Mouse (Mus musculus): ENCODE data around the gene Mtmr2. TPM values are rescaled to one million over a fixed set of nuclear protein-coding genes. Genes with fewer than 3 reads are reported as not detected.

Mtmr2 gene
- 19.7 and 25.7 TPM in 2 replicates for total RNA-seq (2012; rRNA removed)
- 42.6 and 51.0 TPM in 2 replicates for total RNA-seq (2014; rRNA removed)
- polyA plus RNA-seq (2012; ENCODE audit: insufficient read length, low read depth) = 34.7 and 35.0 TPM in 2 replicates

DNA sequence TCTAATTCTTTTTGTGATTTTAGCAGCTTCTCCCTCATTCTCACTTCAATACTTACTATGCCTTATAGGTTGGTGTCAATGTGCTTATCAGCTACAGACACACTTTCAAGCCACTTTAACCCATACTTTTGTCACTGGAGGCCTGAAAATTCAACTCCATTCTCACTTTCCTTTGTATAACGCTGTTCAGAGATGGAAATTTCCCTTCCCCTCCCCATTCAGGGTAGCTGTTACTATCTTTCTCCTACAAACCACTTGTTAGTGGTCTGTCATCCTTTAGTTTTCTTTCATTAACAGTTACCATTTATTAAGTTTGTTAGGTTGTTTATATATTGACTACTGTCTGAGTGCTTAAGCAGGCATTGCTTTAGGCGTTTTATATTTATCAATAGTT lies at the start of gene Mtmr2:
Gene Mtmr2, plus strand, starts transcription at position 7 of the 394 bp plus-strand sequence.
- H3K79me2 ChIP-seq (replicated peaks; ENCODE audit: control insufficient read depth, extremely low read depth, insufficient read depth, poor library complexity, severe bottlenecking) = peaks cover 24% of the 10 kb centered on the region
- peak; percentile 10 for DNase-seq (ENCODE audit: extremely low read depth)
- no peak for TF ChIP-seq CHD2 (IDR thresholded peaks at IDR 0.05; ENCODE audit: low read length)
- no peak for TF ChIP-seq EP300 (IDR thresholded peaks at IDR 0.05; ENCODE audit: low read length)
- in situ Hi-C loops (cut with MboI; ENCODE audit: low pct_ligation_motif_present, low pct_unique_long_range_greater_than_20kb, low sequenced_read_pairs) (no loop called here), dilution Hi-C loops (cut with MboI; ENCODE audit: extremely low pct_ligation_motif_present, extremely low pct_unique_long_range_greater_than_20kb, low sequenced_read_pairs) (no loop called here)
- peaks cover 2 to 11% of the 10 kb centered on the region in 2 experiments; a peak in 3 of 4 replicates for H3K4me1 ChIP-seq (ENCODE audit: control insufficient read depth in 1 of 2, insufficient read depth in 2 of 2)
- H3K4me2 ChIP-seq (ENCODE audit: insufficient read depth, low read depth, poor library complexity, severe bottlenecking) = peak within 1 kb of the TSS; percentile 84
- no peaks in the 10 kb centered on the region for H3K27me3 ChIP-seq (replicated peaks)
- peaks cover 0 to 5% of the 10 kb centered on the region in 2 experiments for H3K36me3 ChIP-seq (replicated peaks in 1 of 2; ENCODE audit: control insufficient read depth in 1 of 2, insufficient read depth in 1 of 2, low read length in 1 of 2)
- H3K9ac ChIP-seq (ENCODE audit: insufficient read depth, low read depth) = peak within 1 kb of the TSS; percentile 73
- peak within 1 kb of the TSS; percentile 67 for H3K27ac ChIP-seq (ENCODE audit: insufficient read depth, low read depth)
- peak within 1 kb of the TSS; percentile 89 to 99 (median 92) for H3K4me3 ChIP-seq (replicated peaks in 1 of 3; ENCODE audit: low read depth in 2 of 3, low read length in 2 of 3, poor library complexity in 1 of 3)
- H3K9me3 ChIP-seq (replicated peaks; ENCODE audit: low read length) = no peaks in the 10 kb centered on the region

DNA sequence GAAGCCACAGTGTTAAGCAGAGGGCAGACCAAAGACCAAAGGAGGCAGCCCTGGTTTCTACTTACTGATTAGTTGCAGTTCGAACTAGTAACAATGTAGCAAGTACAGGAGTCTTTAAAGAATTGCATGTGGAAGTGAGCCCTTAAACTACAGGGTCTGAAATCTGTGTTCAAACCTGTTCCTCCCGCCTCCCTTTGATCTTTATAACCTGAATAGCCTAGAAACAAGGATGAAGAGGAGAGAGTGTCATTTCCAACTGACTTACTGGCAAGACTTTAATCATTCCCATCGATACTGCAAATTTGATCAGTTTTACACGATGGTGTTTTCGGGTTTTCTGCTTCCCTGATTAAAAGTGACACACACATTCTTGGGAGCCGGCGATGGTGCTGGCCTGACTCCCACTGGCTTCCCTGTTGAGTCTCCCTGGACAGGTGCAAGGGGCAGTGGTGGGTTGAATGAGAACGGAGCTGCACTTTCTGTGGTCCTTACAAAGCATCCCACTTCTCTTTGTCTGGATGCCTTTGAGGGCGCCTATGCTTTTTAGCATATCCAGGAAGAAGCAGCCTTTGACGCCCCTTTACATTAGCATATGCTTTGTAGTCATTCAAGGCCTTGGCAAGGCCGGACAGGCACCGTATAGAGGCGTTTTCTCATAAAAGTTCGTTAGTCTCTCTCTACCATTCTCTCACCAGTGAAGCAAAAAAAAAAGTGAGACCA lies 49.0 kb upstream of the Mtmr2 start:
- H3K4me1 ChIP-seq (ENCODE audit: control insufficient read depth in 1 of 2, insufficient read depth in 2 of 2) = peaks cover 11 to 40% of the 10 kb centered on the region in 2 experiments; a peak in 3 of 4 replicates
- no peak for TF ChIP-seq E2F4 (IDR thresholded peaks at IDR 0.05; ENCODE audit: insufficient replicate concordance, low read depth, low read length)
- TF ChIP-seq EP300 (IDR thresholded peaks at IDR 0.05; ENCODE audit: low read length) = no peak
- TF ChIP-seq MEF2A (IDR thresholded peaks at IDR 0.05; ENCODE audit: borderline replicate concordance, low read depth, low read length) = no peak
- TF ChIP-seq TBP (conservative IDR thresholded peaks at IDR 0.05; ENCODE audit: low read depth, low read length) = no peak
- TF ChIP-seq USF1 (IDR thresholded peaks at IDR 0.05; ENCODE audit: low read depth, low read length) = no peak
- no peak for TF ChIP-seq GABPA (IDR thresholded peaks at IDR 0.05; ENCODE audit: insufficient replicate concordance, low read depth, low read length)
- no peak for TF ChIP-seq SIN3A (IDR thresholded peaks at IDR 0.05; ENCODE audit: low read length)
- TF ChIP-seq HCFC1 (IDR thresholded peaks at IDR 0.05; ENCODE audit: low read depth, low read length) = no peak
- TF ChIP-seq ETS1 (conservative IDR thresholded peaks at IDR 0.05; ENCODE audit: low read depth, low read length) = no peak
- TF ChIP-seq ELF1 (IDR thresholded peaks at IDR 0.05; ENCODE audit: low read depth, low read length) = no peak
- TF ChIP-seq MYC (IDR thresholded peaks at IDR 0.05; ENCODE audit: low read depth, low read length) = no peak
- no peak for TF ChIP-seq UBTF (IDR thresholded peaks at IDR 0.05; ENCODE audit: low read depth, low read length)
- no peak for TF ChIP-seq CHD1 (IDR thresholded peaks at IDR 0.05; ENCODE audit: low read depth, low read length)
- no peak for TF ChIP-seq NRF1 (IDR thresholded peaks at IDR 0.05; ENCODE audit: low read depth, low read length)
- no peak for TF ChIP-seq RCOR1 (conservative IDR thresholded peaks at IDR 0.05; ENCODE audit: low read depth, low read length)
- TF ChIP-seq JUND (conservative IDR thresholded peaks at IDR 0.05; ENCODE audit: low read depth, low read length) = no peak
- no peak for TF ChIP-seq RAD21 (IDR thresholded peaks at IDR 0.05; ENCODE audit: low read depth, low read length)
- TF ChIP-seq SMC3 (IDR thresholded peaks at IDR 0.05; ENCODE audit: low read depth, low read length) = no peak
- no peak for TF ChIP-seq KAT2A (IDR thresholded peaks at IDR 0.05; ENCODE audit: insufficient replicate concordance, low read length)
- H3K9me3 ChIP-seq (replicated peaks; ENCODE audit: low read length) = no peaks in the 10 kb centered on the region
- no peak for DNase-seq (ENCODE audit: extremely low read depth)
- H3K9ac ChIP-seq (ENCODE audit: insufficient read depth, low read depth) = no peak overlapping the region
- dilution Hi-C loops (cut with MboI; ENCODE audit: extremely low pct_ligation_motif_present, extremely low pct_unique_long_range_greater_than_20kb, low sequenced_read_pairs) = no loop called here
- no peak overlapping the region for H3K4me3 ChIP-seq (replicated peaks in 1 of 3; ENCODE audit: low read depth in 2 of 3, low read length in 2 of 3, poor library complexity in 1 of 3)
- peaks cover 9 to 22% of the 10 kb centered on the region in 2 experiments for H3K36me3 ChIP-seq (replicated peaks in 1 of 2; ENCODE audit: control insufficient read depth in 1 of 2, insufficient read depth in 1 of 2, low read length in 1 of 2)
- no peak overlapping the region for H3K4me2 ChIP-seq (ENCODE audit: insufficient read depth, low read depth, poor library complexity, severe bottlenecking)
- in situ Hi-C loops (cut with MboI; ENCODE audit: low pct_ligation_motif_present, low pct_unique_long_range_greater_than_20kb, low sequenced_read_pairs) = no loop called here
- H3K27ac ChIP-seq (ENCODE audit: insufficient read depth, low read depth) = no peak overlapping the region
- no peaks in the 10 kb centered on the region for H3K27me3 ChIP-seq (replicated peaks)
- H3K79me2 ChIP-seq (replicated peaks; ENCODE audit: control insufficient read depth, extremely low read depth, insufficient read depth, poor library complexity, severe bottlenecking) = no peaks in the 10 kb centered on the region

All from CH12.LX (cell line).